Mouse (Mus musculus) embryo, embryonic 11 days (tissue): ENCODE measurements at regions not wholly inside any gene's neighbourhood (a gene's known extent, or its start where the extent isn't known, plus 50 kb on each side); places are given as distances from the start of the nearest gene placed in this dataset.

ENCODE experiments used
- DNase-seq: peaks from one replicate; pipeline ENCODE4 v3.0.0-alpha.2; 2015

DNA sequence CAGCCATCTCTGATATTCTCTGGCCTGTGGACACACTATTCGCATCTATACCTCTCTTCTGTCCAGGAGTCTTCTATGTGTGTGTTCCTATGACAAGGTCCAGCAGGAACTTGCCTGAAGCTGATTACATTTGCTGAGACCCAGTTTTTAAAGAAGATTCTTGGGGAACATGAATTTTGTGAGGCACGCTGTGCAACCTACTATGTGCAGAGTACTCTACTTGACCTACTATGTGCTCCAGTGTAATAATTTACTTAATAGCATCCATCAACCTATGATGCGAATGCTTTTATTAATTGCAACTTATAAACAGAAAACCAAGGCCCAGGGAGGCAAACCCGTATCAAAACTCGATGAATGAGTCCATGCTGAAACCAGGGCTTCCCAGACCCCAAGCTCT, 231.4 kb downstream of the Tex36 start:
- DNase-seq = no peak

DNA sequence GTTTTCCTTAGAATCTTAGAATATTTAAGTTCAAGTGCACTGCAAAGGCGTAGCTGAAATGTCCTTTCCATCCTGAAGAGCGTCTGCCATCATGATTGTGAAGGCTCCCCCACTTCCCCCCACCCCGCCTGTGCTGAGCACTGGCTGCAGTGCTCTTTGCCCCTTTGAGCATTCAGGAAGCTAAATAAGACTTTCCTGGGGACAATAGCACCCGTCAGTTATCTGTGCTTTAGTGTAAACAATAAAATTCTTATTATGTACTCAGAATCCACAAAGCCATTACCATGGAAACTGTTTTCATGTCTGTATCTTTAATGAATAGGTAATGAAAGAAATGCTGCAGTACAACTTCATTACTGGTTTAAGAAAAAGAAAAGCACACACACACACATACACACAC, 237.4 kb downstream of the Tex36 start:
- no peak for DNase-seq

- no peak for DNase-seq
Observed at GRCm38 (mm10) chr7:133328717-133329116, 204.6 kb upstream of the Ctbp2 start.

GRCm38 (mm10) chr7:133325548-133326190, 201.5 kb upstream of the Ctbp2 start:
- DNase-seq = no peak

DNA sequence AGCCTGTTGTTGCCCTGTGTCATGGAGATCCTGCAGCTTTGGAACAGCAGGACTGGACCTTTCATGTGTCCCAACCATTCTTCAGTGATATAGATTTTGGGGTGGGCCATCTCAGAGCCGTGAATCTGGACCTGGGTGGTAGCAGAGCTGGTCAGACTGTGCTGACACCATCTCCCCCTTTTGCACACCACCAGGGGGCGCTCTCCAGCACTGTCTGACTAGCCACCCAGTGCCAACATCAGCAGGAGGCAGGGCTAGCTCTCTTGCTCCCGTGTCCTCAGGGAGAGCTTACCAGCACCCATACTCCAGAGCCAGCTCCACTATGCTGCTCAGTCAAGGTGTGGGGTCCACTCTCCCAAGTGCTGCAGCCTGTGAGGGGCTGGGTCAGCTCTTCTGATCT, 199.8 kb upstream of the Ctbp2 start:
- no peak for DNase-seq

- no peak for DNase-seq
Observed at GRCm38 (mm10) chr7:133317511-133317910, 193.4 kb upstream of the Ctbp2 start.

DNA sequence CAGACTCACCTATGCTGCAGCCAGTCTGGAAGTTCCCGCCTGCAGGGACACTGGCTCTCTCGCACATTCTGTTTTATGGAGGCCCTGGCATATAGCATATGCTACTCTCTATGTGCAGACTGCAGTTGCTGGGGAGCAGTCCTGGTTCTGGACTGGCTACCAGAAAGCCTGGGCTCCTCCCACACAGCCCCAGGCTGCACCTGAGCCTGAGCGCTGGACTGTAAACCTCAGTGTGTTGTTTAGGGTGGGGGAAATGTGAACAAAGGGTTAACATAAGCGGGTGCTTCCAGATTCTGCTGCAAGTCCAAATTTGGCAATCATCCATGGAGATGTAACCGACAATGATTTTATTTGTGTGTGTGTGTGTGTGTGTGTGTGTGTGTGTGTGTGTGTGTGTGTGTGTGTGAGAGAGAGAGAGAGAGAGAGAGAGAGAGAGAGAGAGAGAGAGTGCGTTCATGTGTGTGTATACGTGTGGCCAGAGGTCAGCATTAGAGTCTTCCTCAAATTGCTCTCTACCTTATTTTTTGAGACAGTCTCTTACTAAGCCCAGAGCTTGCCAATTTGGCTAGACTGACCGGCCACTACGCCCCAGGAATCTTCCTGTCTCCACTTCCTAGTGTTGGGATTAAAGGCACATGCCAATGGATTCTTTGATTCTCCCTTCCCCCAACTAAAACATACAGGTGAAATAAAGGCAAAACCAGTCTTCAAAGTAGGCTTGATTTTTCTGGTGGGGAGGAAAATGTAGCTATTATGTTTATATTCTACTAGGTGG, 192.7 kb upstream of the Ctbp2 start:
- no peak for DNase-seq

GRCm38 (mm10) chr7:133315197-133316029, 191.3 kb upstream of the Ctbp2 start:
- peak; percentile 28 for DNase-seq

DNA sequence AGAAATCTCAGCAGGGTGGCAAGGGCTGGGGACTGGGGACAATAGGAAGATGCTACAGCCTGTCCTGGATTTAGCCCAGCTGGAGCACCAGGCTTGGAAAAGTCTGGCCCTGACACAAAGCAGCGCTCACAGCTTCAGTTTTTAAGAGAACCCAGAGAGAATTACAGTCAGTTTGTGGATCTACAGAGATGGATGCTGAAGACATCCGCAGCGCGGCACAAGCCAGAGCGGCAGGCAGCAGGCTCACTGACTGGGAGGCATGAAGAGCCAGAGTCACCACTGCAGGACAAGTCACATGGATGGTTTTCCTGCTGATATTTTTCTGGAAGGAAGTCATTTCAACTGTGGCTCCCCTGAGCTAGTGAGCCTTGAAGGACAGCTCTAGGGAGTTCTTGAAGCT, 189.0 kb upstream of the Ctbp2 start:
- peak; percentile 8 for DNase-seq

DNA sequence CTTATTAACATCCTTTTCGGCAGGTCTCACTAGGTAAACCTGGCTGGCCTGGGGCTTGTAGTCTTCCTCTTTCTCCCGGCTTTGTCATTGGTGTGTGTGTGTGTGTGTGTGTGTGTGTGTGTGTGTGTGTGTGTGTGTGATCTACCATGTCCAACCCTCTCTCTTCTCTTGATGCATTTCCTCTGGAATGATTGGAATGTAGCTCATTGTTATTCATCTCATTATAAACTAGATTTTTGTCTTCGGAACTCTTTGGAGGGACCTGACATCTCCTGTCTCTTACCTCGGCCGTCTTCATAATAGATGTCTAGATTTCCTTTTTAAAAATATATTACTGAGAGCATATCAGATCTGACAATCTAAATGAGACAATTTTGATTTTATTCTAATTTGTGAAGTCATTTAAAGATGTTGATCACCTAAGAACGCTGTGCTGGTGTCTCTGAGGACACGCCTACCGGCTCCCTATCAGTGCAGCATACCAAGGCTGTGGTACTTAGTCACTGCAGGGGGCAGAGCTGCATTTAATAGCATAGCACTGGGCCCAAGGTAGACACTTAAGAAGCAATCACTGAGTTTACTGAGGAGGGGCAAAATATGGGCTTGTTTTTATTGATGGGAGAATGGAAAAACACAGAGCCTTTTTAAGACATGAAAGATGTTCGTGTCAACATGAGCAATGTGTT, 187.1 kb upstream of the Ctbp2 start:
- DNase-seq = peak; percentile 12

- no peak for DNase-seq
Observed at GRCm38 (mm10) chr7:133304461-133304860, 180.3 kb upstream of the Ctbp2 start.

DNA sequence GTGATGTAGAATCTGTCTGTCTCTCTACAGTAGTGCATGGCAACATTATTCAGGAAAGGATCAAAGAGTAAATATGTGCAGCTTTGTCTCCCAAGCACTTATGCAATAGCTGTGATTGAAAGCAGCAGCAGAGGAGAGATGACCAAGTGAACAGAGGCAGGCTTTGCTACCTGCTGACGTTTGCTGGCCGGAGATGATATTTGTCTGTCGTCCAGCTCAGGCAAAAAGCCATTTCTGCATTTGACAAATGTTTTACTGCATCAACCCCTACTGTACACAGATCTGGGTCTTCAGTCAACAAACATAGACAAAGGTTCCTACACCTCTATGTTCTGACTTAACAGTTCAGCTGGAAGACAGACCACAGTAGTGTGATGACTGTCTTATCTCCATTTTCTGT, 166.3 kb upstream of the Ctbp2 start:
- DNase-seq = no peak

DNA sequence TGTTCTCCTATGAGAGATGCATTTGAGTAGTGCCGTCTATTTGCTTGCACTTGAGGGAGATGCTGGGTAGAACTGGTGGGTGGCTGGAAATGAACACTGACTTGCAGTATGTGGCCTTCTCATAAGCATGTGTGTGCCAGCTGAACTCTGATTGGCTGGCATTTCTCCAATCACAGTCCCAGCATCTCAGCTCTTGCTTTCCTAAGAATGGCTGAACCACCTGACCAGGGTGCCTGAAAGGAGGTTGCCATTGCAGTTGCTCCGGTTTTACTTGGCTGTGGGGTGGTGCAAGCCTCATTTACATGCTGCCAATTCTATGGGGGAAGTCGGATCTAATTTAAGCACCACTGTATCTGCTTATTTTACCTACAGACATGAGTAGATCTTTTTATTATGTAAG, 164.1 kb upstream of the Ctbp2 start:
- no peak for DNase-seq

GRCm38 (mm10) chr7:133286836-133287235, 162.7 kb upstream of the Ctbp2 start:
- DNase-seq = no peak

GRCm38 (mm10) chr7:133286216-133286615, 162.1 kb upstream of the Ctbp2 start:
- no peak for DNase-seq

- no peak for DNase-seq
Observed at GRCm38 (mm10) chr7:133262161-133262560, 138.0 kb upstream of the Ctbp2 start.

DNA sequence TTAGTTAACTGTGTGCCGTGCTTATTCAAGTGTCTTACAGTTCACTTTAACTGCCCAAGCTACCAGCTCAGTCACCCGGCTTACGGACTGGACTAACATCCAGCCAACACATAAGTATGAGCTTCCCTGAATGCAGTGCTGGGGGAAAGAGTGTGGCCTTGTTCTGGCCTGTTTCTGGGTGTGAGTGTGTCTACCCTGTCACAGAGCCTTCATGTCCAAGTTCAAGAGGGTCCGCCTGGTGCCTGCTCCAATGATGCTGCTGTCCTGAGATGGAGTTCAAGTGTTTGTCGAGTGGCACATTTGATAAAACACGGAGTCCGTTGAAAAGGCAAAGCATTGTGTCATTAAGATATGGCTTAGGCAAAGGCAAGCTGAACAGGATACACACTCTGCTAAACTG, 135.0 kb upstream of the Ctbp2 start:
- no peak for DNase-seq

DNA sequence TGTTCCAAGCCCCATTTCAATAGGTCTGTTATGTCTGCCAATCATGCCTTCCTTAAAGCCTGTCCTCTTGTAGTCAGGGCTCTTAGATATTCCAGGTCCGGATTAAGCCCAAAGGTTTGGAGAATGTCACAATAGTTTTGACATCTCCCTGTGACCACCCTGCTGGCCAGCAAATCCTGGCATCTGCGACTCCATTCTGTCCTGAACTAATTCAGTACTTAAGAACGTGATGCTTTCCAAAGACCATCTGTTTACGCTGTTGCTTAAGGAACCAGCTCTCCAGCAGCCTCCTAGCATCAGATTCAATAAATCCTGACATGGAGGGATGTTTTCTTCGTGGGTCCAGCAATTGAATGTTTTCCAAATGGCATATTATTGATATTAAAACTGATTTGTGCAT, 132.7 kb upstream of the Ctbp2 start:
- DNase-seq = no peak

DNA sequence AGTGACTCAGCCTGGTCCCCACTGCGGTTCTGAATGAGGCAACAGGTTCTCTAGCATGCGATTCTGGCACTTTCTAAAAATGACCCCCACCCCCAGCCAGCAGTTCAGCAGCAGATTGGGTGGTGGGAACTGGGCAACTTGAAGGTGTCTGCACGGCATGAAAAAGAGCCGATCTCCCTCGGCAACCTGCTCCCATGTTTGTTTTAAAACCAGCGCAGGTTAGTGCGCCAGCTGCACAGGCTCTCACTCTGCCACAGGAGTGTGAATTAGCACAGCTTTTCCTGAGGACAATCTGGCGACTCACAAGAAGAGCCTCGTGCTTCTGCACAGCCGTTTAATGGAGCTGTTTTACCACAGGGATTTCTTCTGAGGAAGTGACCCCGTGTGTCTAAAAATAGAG, 120.4 kb upstream of the Ctbp2 start:
- DNase-seq = no peak

GRCm38 (mm10) chr7:133234326-133234725, 110.2 kb upstream of the Ctbp2 start:
- DNase-seq = no peak

DNA sequence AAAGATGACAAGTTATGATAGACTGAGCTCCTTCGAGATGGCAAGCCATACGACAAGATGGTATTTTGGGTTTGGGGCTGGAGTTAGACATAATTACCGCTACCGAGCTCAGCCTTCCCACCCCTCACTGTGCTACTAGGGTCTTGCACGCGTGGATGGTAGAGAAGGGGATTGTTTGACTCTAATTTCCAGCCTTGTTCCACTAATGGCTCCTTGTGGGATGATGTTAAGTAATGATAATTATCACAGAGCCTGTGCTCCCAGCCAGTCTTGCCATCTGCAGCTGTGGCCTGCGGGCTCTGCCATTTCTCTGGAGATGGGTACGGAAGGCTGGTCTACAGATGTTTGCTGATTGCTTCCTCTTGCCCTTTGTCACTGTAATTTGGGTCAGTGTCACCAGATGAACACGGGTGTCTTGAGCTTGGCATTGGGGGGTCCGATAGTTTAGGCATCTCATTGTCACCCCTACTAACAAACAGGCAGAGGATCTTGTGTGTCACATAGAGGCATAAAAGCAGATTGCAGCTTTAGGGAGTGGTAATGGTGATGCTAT, 108.8 kb upstream of the Ctbp2 start:
- DNase-seq = no peak

- no peak for DNase-seq
Observed at GRCm38 (mm10) chr7:133230806-133231205, 106.7 kb upstream of the Ctbp2 start.
